Mouse (Mus musculus): ENCODE measurements around the gene BC034090. TPM values are rescaled to one million over a fixed set of nuclear protein-coding genes. Genes with fewer than 3 reads are reported as not detected.
A peak's percentile ranks its signal among the peaks of the same experiment; 100 is the strongest.

The BC034090 gene
- polyA plus RNA-seq (2015; fragmentation: Nextera tagmentation; extraction: Ambion mirVana) = 8.0 and 9.4 TPM in 2 replicates

DNA sequence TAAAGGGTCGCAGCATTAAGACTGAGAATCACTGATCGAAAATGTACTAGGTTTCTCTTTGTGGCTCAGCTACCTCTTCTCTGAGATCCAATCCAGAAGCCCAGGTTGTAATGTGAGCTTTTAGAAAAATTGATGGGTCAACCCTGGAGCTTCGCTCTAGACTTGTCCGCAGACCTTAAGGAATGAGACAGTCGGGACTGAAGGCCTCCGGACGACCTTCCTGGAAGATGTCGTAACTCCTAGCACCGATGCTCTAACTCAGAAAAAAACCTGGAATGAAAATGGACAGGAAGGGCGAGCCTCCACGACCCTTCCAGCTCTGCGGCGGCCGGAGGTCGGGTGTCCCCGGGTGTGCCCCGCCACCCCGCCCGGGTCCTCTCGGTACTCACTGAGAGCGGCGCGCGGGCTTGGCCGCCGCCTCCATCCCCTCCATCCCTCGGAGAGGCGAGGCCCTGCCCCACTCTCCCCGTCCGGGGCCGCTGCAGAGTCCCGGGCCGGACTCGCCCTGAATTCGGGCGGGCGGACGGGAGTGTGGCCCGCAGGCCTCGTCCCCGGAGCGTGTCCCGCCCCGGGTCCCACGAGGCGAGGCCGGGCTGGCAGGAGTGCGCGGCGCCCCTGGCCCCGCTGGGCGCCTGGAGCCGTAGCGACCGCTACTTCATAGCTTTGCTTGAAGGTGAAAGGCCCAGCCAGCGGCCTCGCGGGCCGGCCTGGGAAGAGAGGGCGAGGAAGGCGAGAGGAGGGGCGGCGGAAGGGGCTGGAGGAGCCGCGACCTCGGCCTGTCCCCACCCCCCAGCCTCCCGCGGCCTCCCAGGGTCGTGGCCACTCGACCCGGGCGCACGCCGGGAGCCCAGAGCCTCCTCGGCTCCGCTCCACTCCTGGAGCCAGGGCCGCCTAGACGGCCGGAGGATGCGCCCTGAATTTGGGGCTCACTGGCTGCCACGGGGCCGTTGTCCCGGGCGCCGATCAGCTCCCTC, at the start of gene BC034090:
BC034090 (minus strand) TSS at position 648 of the 974 bp plus-strand sequence.
- Histone ChIP-seq H3K9me3 (replicated peaks) (no peaks in the 10 kb centered on the region), H3K9ac (peak within 1 kb of the TSS; percentile 82), H3K4me1 (replicated peaks) (peaks cover 39% of the 10 kb centered on the region), H3K4me3 (peak within 1 kb of the TSS; percentile 59), H3K4me2 (peak within 1 kb of the TSS; percentile 82), H3K27me3 (no peaks in the 10 kb centered on the region), H3K36me3 (peaks cover 16% of the 10 kb centered on the region; the same call in 1 of the 2 replicates), H3K27ac (peak within 1 kb of the TSS; percentile 94)
- 1% methylated on average over 80 of the region's 85 CpGs for WGBS
- peak; percentile 74 for ATAC-seq (replicated peaks; ENCODE audit: insufficient number of reproducible peaks, insufficient read depth, low FRiP score, low read depth)

DNA sequence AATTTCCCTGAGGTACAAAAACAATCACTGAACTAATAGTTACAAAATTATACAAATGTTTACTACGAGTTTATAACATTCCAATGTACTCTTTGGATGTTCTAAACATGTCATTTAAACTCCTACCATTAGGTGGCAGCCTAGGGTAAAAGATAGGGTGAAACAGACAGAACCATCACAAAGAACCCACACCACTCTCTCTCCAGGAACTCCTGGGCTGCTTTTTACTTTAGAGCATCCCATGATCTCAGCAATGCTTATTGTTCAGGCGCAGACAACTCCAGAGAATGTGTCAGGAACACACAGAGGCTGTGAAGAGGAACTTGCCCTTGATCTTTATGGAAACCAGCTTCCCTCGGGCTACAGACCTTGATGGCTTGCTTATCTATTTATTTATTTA, 49.2 kb upstream of the BC034090 start:
- ATAC-seq (replicated peaks; ENCODE audit: insufficient number of reproducible peaks, insufficient read depth, low FRiP score, low read depth) = no peak

DNA sequence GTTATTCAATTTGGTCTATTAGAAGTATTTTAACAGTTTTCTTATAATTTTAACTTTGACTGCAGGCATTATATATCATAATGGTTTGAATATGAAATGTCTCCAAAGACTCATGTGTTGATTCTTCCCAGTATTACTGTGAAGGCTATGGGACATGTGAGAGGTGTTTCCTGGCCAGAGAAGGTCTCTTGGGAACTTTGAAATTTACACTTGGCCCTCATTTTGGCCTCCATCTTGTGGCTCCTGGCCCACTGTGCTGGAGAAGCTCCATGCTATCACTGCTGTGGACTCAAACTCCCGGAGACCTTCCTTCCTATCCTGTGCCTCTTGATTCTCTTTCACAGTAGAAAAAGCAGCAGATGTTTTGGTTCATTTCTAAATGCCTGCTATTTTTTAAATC, 45.2 kb upstream of the BC034090 start:
- Histone ChIP-seq H3K27me3 (no peaks in the 10 kb centered on the region), H3K4me1 (replicated peaks) (no peaks in the 10 kb centered on the region), H3K36me3 (peaks cover 24% of the 10 kb centered on the region), H3K4me2 (no peak overlapping the region), H3K4me3 (no peak overlapping the region), H3K27ac (no peak overlapping the region), H3K9ac (no peak overlapping the region), H3K9me3 (replicated peaks) (no peaks in the 10 kb centered on the region)
- 79% methylated on average over 1 of the region's 1 CpGs for WGBS
- ATAC-seq (replicated peaks; ENCODE audit: insufficient number of reproducible peaks, insufficient read depth, low FRiP score, low read depth) = no peak

More for the DNA sequence above, 49.2 kb upstream of the BC034090 start:
- H3K4me2 ChIP-seq = no peak overlapping the region
- no peak overlapping the region for H3K4me3 ChIP-seq
- H3K9me3 ChIP-seq (replicated peaks) = no peaks in the 10 kb centered on the region
- no peaks in the 10 kb centered on the region for H3K4me1 ChIP-seq (replicated peaks)
- H3K36me3 ChIP-seq = peaks cover 12% of the 10 kb centered on the region
- H3K9ac ChIP-seq = no peak overlapping the region
- no peaks in the 10 kb centered on the region for H3K27me3 ChIP-seq
- H3K27ac ChIP-seq = no peak overlapping the region
- 15% methylated on average over 3 of the region's 3 CpGs for WGBS

DNA sequence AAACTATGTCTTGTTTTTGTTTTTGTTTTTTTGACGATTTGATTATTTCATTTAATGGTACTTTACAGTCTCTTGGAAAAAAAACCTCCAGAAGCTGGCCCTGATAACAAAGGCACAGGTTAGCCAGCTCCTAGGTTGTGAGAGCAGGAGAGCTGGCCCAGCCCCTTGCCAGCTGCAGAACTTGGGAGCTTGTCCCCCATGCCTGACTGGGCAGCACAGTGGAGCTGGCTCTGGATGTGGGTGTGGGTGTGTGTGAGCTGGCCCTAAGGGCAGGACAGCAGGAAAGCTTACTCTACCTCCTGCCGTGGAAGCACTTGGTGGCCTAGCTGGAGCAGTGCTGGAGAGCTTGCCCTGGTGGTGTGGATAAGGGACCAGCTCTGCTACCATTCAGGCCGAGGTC, 43.8 kb upstream of the BC034090 start:
- no peaks in the 10 kb centered on the region for H3K27me3 ChIP-seq
- no peaks in the 10 kb centered on the region for H3K4me1 ChIP-seq (replicated peaks)
- H3K27ac ChIP-seq = no peak overlapping the region
- H3K9ac ChIP-seq = no peak overlapping the region
- no peak for ATAC-seq (replicated peaks; ENCODE audit: insufficient number of reproducible peaks, insufficient read depth, low FRiP score, low read depth)
- no peaks in the 10 kb centered on the region for H3K9me3 ChIP-seq (replicated peaks)
- 80% methylated on average over 3 of the region's 3 CpGs for WGBS
- H3K4me2 ChIP-seq = no peak overlapping the region
- H3K4me3 ChIP-seq = no peak overlapping the region
- H3K36me3 ChIP-seq = peaks cover 24% of the 10 kb centered on the region

DNA sequence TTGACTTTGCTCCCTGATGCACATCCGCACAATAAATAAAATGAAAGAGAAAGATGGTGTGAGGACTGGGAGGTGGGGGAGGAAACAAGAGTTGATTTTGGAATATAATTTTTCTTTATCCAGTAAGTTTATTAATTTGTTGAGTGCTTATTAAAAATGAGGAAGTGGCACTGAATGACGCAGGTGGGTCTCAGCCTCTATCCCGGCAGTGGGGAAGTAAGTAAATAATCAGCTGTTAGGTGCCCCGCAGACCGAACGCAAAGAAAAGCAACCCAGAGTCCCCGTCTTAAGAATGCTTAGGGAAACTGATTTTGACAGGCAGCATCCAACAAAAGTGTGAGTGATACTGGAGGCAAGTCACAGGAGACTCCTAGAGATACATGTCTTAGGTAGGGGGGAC, 39.6 kb upstream of the BC034090 start:
- no peak overlapping the region for H3K9ac ChIP-seq
- no peak overlapping the region for H3K4me3 ChIP-seq
- H3K27me3 ChIP-seq = no peaks in the 10 kb centered on the region
- H3K27ac ChIP-seq = no peak overlapping the region
- H3K4me2 ChIP-seq = no peak overlapping the region
- H3K9me3 ChIP-seq (replicated peaks) = no peaks in the 10 kb centered on the region
- 85% methylated on average over 7 of the region's 7 CpGs for WGBS
- no peaks in the 10 kb centered on the region for H3K4me1 ChIP-seq (replicated peaks)
- ATAC-seq (replicated peaks; ENCODE audit: insufficient number of reproducible peaks, insufficient read depth, low FRiP score, low read depth) = no peak
- H3K36me3 ChIP-seq = peaks cover 20% of the 10 kb centered on the region

DNA sequence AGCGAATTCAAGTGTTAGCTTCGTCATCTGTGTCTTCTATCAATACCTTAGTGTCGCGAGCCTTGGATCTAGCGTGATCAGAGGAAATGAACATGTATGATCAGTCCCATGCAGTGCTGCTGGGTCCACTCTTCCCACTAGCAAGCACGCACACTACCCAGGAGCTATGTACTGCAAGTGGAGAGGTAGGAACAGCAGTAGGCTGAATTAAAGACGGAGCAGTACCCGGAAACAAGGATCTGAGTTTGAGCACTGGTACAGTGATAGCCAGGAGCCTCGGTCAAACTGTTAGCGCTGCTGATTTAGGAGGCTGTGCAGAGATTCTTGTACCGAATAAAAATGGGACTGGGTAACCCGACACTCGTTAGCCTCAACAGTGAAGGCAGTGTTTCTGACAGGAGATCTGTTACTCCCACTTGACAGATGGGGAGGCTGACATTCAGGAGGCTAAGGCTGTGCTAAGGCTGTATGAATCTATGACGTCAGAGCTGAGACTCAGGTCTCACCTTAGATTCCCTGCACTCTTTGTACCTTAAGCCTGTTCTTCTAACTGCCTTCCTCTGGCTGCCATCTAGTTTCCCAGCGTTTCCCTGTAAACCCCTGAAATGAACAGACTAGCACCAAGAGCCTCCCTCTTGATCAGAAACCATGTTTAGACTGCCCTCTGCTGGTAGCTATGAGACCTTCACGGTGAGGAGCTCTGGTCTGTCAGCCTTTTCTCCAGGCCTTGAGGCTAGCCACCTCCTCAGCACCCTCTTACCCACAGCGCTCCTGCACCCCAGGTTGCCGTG, 37.0 kb upstream of the BC034090 start:
- Histone ChIP-seq H3K9me3 (replicated peaks) (no peaks in the 10 kb centered on the region), H3K27ac (no peak overlapping the region), H3K4me1 (replicated peaks) (peaks cover 4% of the 10 kb centered on the region; the same call in 1 of the 2 replicates), H3K36me3 (peaks cover 9% of the 10 kb centered on the region; the same call in 1 of the 2 replicates), H3K4me2 (no peak overlapping the region), H3K9ac (no peak overlapping the region), H3K27me3 (no peaks in the 10 kb centered on the region), H3K4me3 (no peak overlapping the region)
- WGBS = 54% methylated on average over 18 of the region's 18 CpGs
- ATAC-seq (replicated peaks; ENCODE audit: insufficient number of reproducible peaks, insufficient read depth, low FRiP score, low read depth) = peak; percentile 82

DNA sequence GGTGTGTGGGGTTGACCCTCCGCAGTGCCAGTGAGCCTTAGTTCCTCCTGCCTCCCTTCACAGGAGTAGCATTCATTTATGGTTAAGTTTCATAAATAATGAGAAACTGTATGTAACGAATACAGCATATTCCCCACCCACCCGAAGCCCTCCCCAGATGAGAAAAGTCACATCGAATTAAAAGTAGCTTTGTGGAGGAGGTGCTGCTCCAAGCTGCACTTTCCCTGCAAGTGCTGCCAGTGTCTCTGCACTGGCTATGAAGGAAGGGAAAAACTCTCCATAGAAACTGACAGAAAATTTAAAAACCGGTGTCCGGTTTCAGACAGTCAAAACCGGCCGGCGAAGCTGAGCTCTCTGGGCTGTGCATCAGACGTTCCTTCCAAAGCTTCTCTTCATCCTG, 36.1 kb upstream of the BC034090 start:
- ATAC-seq (replicated peaks; ENCODE audit: insufficient number of reproducible peaks, insufficient read depth, low FRiP score, low read depth) = no peak
- no peaks in the 10 kb centered on the region for H3K9me3 ChIP-seq (replicated peaks)
- H3K27ac ChIP-seq = no peak overlapping the region
- H3K9ac ChIP-seq = no peak overlapping the region
- WGBS = 71% methylated on average over 10 of the region's 10 CpGs
- no peaks in the 10 kb centered on the region for H3K27me3 ChIP-seq
- peaks cover 9% of the 10 kb centered on the region; the same call in 1 of the 2 replicates for H3K36me3 ChIP-seq
- H3K4me2 ChIP-seq = no peak overlapping the region
- H3K4me3 ChIP-seq = no peak overlapping the region
- H3K4me1 ChIP-seq (replicated peaks) = peaks cover 4% of the 10 kb centered on the region; the same call in 1 of the 2 replicates

DNA sequence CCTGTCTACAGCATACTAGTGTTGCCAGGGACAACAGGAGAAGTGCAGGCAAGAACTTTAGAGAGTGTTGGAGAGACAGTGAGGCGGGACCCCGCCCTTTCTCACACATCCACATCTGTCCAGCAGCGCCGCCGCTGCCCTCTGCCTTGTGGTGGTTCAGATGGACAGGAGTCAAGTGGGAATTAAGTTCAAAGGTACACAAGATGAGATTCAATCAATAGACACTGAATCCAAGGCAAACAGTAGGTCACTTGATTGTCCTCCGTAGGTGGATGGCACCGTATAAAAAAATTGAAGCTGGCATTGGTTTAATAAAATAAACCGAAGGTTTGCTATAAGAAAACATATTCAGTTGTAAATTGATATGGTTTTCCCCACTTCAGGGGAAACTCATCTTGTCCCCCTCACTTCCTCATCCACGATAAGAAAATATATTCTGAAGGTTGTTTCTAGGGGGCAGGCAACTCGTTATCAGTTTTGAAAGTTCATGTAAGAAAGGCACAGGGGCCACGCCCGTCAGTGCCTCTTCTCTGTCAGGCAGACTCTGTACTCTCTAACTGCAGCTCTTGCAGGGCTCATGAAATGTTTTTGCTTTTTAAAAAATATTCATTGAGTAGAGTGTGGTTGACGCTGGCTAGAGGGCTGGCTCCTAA, 32.3 kb upstream of the BC034090 start:
- Histone ChIP-seq H3K4me2 (no peak overlapping the region), H3K27ac (no peak overlapping the region), H3K4me1 (replicated peaks) (peaks cover 7% of the 10 kb centered on the region; the same call in 1 of the 2 replicates), H3K4me3 (no peak overlapping the region), H3K27me3 (no peaks in the 10 kb centered on the region), H3K36me3 (peaks cover 9% of the 10 kb centered on the region; the same call in 1 of the 2 replicates), H3K9me3 (replicated peaks) (no peaks in the 10 kb centered on the region), H3K9ac (no peak overlapping the region)
- 68% methylated on average over 13 of the region's 13 CpGs for WGBS
- ATAC-seq (replicated peaks; ENCODE audit: insufficient number of reproducible peaks, insufficient read depth, low FRiP score, low read depth) = no peak

DNA sequence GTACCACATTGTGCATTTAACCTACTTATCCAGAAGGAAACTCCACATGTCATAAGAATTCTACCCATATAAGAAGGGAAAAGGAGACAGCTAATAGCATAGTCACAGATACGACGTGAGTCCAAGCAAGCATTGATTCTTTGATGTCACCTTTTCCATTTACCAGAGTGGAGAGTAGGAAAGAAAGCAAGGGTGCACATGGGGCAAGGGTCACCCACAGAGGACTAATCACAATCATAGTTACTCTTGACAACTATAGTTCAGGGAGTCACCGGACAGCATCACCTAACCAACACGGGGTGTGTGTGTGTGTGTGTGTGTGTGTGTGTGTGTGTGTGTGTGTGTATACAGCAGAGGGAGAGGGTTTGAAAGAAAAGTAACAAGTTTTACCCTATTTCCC, 31.5 kb upstream of the BC034090 start:
- H3K9me3 ChIP-seq (replicated peaks) = no peaks in the 10 kb centered on the region
- H3K4me3 ChIP-seq = no peak overlapping the region
- H3K9ac ChIP-seq = no peak overlapping the region
- peaks cover 7% of the 10 kb centered on the region; the same call in 1 of the 2 replicates for H3K4me1 ChIP-seq (replicated peaks)
- H3K27me3 ChIP-seq = no peaks in the 10 kb centered on the region
- H3K4me2 ChIP-seq = no peak overlapping the region
- no peak for ATAC-seq (replicated peaks; ENCODE audit: insufficient number of reproducible peaks, insufficient read depth, low FRiP score, low read depth)
- H3K36me3 ChIP-seq = peaks cover 5% of the 10 kb centered on the region; the same call in 1 of the 2 replicates
- H3K27ac ChIP-seq = no peak overlapping the region
- 79% methylated on average over 4 of the region's 4 CpGs for WGBS

DNA sequence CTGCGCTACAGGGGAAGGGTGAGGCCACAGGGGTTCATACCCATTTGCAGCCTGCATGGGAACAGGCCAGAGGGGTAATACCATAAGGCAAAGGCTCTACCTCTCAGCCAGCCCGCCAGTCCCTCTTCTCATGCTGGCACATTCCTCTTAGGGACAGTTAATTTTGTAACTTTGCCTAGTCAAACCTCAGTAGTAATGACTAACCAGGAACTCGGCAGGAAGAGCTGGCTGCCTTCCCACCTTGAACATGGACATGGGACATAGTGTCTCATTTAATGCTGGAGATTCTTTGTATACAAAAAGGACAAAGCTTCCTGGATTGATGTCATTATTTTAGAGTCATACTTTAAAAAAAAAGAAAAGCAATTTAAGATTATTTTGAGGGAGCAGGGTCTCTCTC, 30.7 kb upstream of the BC034090 start:
- no peaks in the 10 kb centered on the region for H3K27me3 ChIP-seq
- 70% methylated on average over 3 of the region's 3 CpGs for WGBS
- H3K9me3 ChIP-seq (replicated peaks) = no peaks in the 10 kb centered on the region
- H3K4me2 ChIP-seq = no peak overlapping the region
- ATAC-seq (replicated peaks; ENCODE audit: insufficient number of reproducible peaks, insufficient read depth, low FRiP score, low read depth) = no peak
- no peak overlapping the region for H3K4me3 ChIP-seq
- H3K9ac ChIP-seq = no peak overlapping the region
- no peaks in the 10 kb centered on the region for H3K36me3 ChIP-seq
- peaks cover 7% of the 10 kb centered on the region; the same call in 1 of the 2 replicates for H3K4me1 ChIP-seq (replicated peaks)
- H3K27ac ChIP-seq = no peak overlapping the region

DNA sequence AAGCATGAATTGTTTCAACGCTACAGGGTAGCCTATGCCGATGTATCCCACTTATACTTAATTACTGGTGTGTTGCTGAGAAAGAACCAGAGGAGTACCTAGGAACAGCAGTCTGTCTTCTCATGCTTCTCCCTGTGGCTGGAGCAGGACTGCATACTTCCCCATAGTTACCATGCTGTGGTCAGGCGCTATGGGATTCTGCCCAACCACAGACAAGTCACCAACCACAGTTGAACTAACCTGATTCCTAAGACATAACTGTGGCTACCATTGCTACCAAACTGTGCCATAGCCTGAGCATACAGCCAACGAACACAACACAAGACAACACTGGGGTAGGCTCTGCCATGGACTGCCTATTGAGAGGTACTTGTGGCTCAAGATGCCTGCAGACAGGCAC, 28.7 kb upstream of the BC034090 start:
- H3K4me3 ChIP-seq = no peak overlapping the region
- H3K9ac ChIP-seq = no peak overlapping the region
- H3K4me2 ChIP-seq = no peak overlapping the region
- no peak overlapping the region for H3K27ac ChIP-seq
- no peaks in the 10 kb centered on the region for H3K36me3 ChIP-seq
- ATAC-seq (replicated peaks; ENCODE audit: insufficient number of reproducible peaks, insufficient read depth, low FRiP score, low read depth) = no peak
- no peaks in the 10 kb centered on the region for H3K9me3 ChIP-seq (replicated peaks)
- H3K27me3 ChIP-seq = no peaks in the 10 kb centered on the region
- peaks cover 7% of the 10 kb centered on the region; the same call in 1 of the 2 replicates for H3K4me1 ChIP-seq (replicated peaks)
- WGBS = 85% methylated on average over 4 of the region's 4 CpGs
